Mouse (Mus musculus): ENCODE results near the gene Ephx1. TPM values are rescaled to one million over a fixed set of nuclear protein-coding genes. Genes with fewer than 3 reads are reported as not detected.
"Not testable (repeated sequence)": the region's sequence is repeated elsewhere in the genome, so short reads cannot be mapped to it uniquely, and the experiment has no call there.

Ephx1 gene
- polyA plus RNA-seq, 1 experiment from 2014 or later, result 10.3 TPM

- H3K4me1 ChIP-seq (replicated peaks; ENCODE audit: control insufficient read depth, insufficient read depth, low read length), result no peaks in the 10 kb centered on the region
- no peak overlapping the region for H3K27ac ChIP-seq
- H3K27me3 ChIP-seq (ENCODE audit: control insufficient read depth, insufficient read depth, low read length), result 0 out of 2 replicates have a peak, but pooled peaks cover 2% of the 10 kb centered on the region
- no peak for DNase-seq (ENCODE audit: low spot score)
- WGBS, result 91% methylated on average over 8 of the region's 8 CpGs
- no peak overlapping the region for H3K4me3 ChIP-seq (replicated peaks; ENCODE audit: low read length)
- no peak for ATAC-seq (ENCODE audit: low FRiP score)
- no peak overlapping the region for H3K9ac ChIP-seq
- H3K9me3 ChIP-seq (ENCODE audit: control insufficient read depth, low read length), result no peaks in the 10 kb centered on the region
- no peaks in the 10 kb centered on the region for H3K36me3 ChIP-seq (replicated peaks; ENCODE audit: control insufficient read depth, insufficient read depth)
- H3K4me2 ChIP-seq (replicated peaks), result no peak overlapping the region
Measured at GRCm38 (mm10) chr1:180986701-180987100, 34.0 kb downstream of the Ephx1 start.

GRCm38 (mm10) chr1:180981298-180982046, 39.2 kb downstream of the Ephx1 start:
- not testable (repeated sequence) for DNase-seq (ENCODE audit: low spot score); H3K4me3 ChIP-seq (replicated peaks; ENCODE audit: low read length); H3K4me1 ChIP-seq (replicated peaks; ENCODE audit: control insufficient read depth, insufficient read depth, low read length); ATAC-seq (ENCODE audit: low FRiP score); H3K36me3 ChIP-seq (replicated peaks; ENCODE audit: control insufficient read depth, insufficient read depth); H3K9me3 ChIP-seq (ENCODE audit: control insufficient read depth, low read length); H3K27ac ChIP-seq; H3K27me3 ChIP-seq (ENCODE audit: control insufficient read depth, insufficient read depth, low read length); H3K4me2 ChIP-seq (replicated peaks); H3K9ac ChIP-seq
- WGBS, result 87% methylated on average over 7 of the region's 7 CpGs

DNA sequence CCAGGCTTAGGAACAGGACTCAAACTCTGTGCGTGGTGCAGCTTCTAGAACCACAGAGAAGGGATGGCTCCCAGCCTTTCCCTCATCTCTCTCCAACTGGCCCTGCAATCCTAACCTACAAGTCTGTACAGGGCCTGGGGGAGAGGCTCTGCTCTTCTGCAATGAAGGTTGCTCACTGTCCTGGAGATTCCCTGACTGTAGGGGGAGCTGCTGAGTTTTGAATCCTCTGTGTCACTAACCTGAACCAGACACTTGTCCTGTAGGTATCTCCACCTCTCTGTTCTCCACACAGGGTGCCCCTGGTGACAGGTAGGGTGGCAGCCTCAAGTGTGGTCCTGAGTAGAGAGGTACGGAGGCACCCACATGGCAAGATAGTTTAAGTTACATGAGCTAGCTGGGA, 40.2 kb downstream of the Ephx1 start:
- DNase-seq (ENCODE audit: low spot score) (no peak), ATAC-seq (ENCODE audit: low FRiP score) (no peak)
- 58% methylated on average over 2 of the region's 2 CpGs for WGBS

DNA sequence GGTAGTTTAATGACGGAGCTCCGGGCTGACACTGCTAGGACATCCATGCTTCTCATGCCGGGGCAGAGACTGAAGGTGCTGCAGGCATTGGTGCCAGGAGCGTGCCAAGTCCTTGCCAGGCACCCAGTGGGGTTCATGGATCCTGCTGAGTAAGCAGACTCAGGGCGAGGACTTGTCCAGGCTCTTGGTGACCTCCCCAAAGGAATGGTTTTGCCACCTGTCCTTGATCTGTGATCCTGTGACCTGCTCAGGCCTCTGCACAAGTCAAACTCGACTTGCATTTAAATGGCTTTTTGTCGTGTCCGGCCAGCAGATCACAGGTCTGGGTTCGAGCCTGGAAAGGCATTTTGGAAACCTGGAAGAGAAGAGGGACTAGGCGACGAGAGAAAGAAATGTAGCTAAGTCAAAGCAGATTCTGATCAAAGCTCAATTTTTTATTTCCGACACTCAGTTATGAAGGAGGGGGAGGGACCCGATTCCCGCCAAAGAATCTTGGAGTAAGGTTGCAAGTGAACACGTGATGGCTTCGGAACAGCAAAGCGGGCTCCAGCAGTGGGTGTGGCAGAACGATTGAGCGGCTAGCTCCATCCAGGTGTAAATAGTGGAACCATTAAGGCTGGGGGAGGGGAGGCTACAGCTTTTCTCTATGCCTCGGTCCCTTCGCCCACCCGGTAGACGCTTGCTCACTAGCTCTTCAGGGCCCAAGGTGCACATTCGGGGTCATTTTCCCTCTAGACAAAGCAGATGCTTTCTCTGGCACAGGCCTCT, 41.0 kb downstream of the Ephx1 start:
- no peaks in the 10 kb centered on the region for H3K9me3 ChIP-seq (ENCODE audit: control insufficient read depth, low read length)
- no peaks in the 10 kb centered on the region for H3K36me3 ChIP-seq (replicated peaks; ENCODE audit: control insufficient read depth, insufficient read depth)
- H3K9ac ChIP-seq, result no peak overlapping the region
- no peak overlapping the region for H3K4me2 ChIP-seq (replicated peaks)
- no peak overlapping the region for H3K4me3 ChIP-seq (replicated peaks; ENCODE audit: low read length)
- 88% methylated on average over 24 of the region's 24 CpGs for WGBS
- no peaks in the 10 kb centered on the region for H3K4me1 ChIP-seq (replicated peaks; ENCODE audit: control insufficient read depth, insufficient read depth, low read length)
- no peaks in the 10 kb centered on the region for H3K27me3 ChIP-seq (ENCODE audit: control insufficient read depth, insufficient read depth, low read length)
- H3K27ac ChIP-seq, result no peak overlapping the region
- DNase-seq (ENCODE audit: low spot score), result no peak
- no peak for ATAC-seq (ENCODE audit: low FRiP score)

More for the DNA sequence above, 40.2 kb downstream of the Ephx1 start:
- Histone ChIP-seq H3K36me3 (replicated peaks; ENCODE audit: control insufficient read depth, insufficient read depth) (no peaks in the 10 kb centered on the region), H3K27ac (no peak overlapping the region), H3K4me3 (replicated peaks; ENCODE audit: low read length) (no peak overlapping the region), H3K4me2 (replicated peaks) (no peak overlapping the region), H3K9me3 (ENCODE audit: control insufficient read depth, low read length) (no peaks in the 10 kb centered on the region), H3K4me1 (replicated peaks; ENCODE audit: control insufficient read depth, insufficient read depth, low read length) (no peaks in the 10 kb centered on the region), H3K9ac (no peak overlapping the region), H3K27me3 (ENCODE audit: control insufficient read depth, insufficient read depth, low read length) (0 out of 2 replicates have a peak, but pooled peaks cover 2% of the 10 kb centered on the region)

DNA sequence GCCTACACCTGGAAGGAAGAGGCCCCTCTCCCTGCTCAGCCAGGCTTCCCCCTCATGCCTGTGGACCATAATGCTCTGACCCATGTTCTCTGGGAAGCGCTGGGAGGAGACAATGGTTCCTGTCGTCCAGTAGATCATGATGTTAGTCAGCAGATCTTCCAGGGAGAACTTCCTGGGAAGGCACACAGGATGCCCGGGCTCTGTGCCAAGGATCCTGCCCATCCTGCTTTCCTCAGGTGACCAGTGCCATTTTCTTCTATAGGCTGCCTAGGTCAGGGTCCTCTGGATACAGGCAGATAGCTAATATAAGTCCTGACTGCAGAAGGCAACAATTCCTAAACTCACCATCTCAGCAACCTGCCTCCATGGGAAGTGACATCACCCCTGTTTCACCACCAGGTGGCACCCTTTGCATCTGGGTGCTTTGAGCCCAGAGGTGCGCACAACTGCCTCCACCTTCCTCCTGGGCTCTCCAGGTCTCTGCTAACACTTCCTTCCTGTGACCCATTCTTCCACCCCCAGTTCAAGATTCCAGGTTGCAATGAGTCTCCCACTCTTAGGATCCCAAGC, 44.5 kb downstream of the Ephx1 start:
- H3K4me2 ChIP-seq (replicated peaks), result no peak overlapping the region
- 70% methylated on average over 4 of the region's 4 CpGs for WGBS
- H3K9ac ChIP-seq, result no peak overlapping the region
- no peaks in the 10 kb centered on the region for H3K4me1 ChIP-seq (replicated peaks; ENCODE audit: control insufficient read depth, insufficient read depth, low read length)
- H3K27ac ChIP-seq, result no peak overlapping the region
- H3K4me3 ChIP-seq (replicated peaks; ENCODE audit: low read length), result no peak overlapping the region
- ATAC-seq (ENCODE audit: low FRiP score) (no peak), DNase-seq (ENCODE audit: low spot score) (no peak)
- no peaks in the 10 kb centered on the region for H3K36me3 ChIP-seq (replicated peaks; ENCODE audit: control insufficient read depth, insufficient read depth)
- no peaks in the 10 kb centered on the region for H3K9me3 ChIP-seq (ENCODE audit: control insufficient read depth, low read length)
- H3K27me3 ChIP-seq (ENCODE audit: control insufficient read depth, insufficient read depth, low read length), result no peaks in the 10 kb centered on the region

- no peaks in the 10 kb centered on the region for H3K27me3 ChIP-seq (ENCODE audit: control insufficient read depth, insufficient read depth, low read length)
- H3K4me1 ChIP-seq (replicated peaks; ENCODE audit: control insufficient read depth, insufficient read depth, low read length), result no peaks in the 10 kb centered on the region
- no peak overlapping the region for H3K9ac ChIP-seq
- no peak overlapping the region for H3K27ac ChIP-seq
- no peak overlapping the region for H3K4me3 ChIP-seq (replicated peaks; ENCODE audit: low read length)
- ATAC-seq (ENCODE audit: low FRiP score), result no peak; the same call in 1 of the 2 replicates
- 66% methylated on average over 14 of the region's 14 CpGs for WGBS
- no peaks in the 10 kb centered on the region for H3K9me3 ChIP-seq (ENCODE audit: control insufficient read depth, low read length)
- no peak overlapping the region for H3K4me2 ChIP-seq (replicated peaks)
- H3K36me3 ChIP-seq (replicated peaks; ENCODE audit: control insufficient read depth, insufficient read depth), result no peaks in the 10 kb centered on the region
- peak; percentile 64 for DNase-seq (ENCODE audit: low spot score)
Measured at GRCm38 (mm10) chr1:180974126-180974746, 46.5 kb downstream of the Ephx1 start.

GRCm38 (mm10) chr1:180972941-180973340, 47.8 kb downstream of the Ephx1 start:
- H3K4me2 ChIP-seq (replicated peaks), result no peak overlapping the region
- 64% methylated on average over 9 of the region's 11 CpGs for WGBS

DNA sequence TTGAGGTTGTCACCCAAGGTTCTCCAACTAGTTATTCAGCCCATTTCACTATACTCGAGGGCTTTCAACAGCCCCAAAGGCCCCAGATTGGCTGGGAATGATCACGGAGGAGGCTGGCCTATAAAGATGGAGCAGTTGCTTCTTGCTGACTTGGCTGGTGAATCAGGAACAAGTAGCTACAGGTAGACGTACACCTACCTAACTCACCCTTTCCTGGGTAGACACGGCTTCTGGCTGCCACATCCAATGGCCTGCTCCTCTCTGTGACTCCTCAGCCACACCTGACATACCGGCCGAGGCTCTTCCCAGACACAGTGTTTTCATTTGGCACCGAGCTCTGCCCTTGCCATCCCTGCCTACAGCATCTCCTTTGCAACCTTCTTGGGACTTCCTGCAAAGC, 53.4 kb downstream of the Ephx1 start:
- DNase-seq (ENCODE audit: low spot score) (no peak), ATAC-seq (ENCODE audit: low FRiP score) (no peak)
- H3K4me3 ChIP-seq (replicated peaks; ENCODE audit: low read length), result no peak overlapping the region
- no peaks in the 10 kb centered on the region for H3K27me3 ChIP-seq (ENCODE audit: control insufficient read depth, insufficient read depth, low read length)
- no peak overlapping the region for H3K9ac ChIP-seq
- no peaks in the 10 kb centered on the region for H3K36me3 ChIP-seq (replicated peaks; ENCODE audit: control insufficient read depth, insufficient read depth)
- no peaks in the 10 kb centered on the region for H3K9me3 ChIP-seq (ENCODE audit: control insufficient read depth, low read length)
- 86% methylated on average over 7 of the region's 7 CpGs for WGBS
- no peak overlapping the region for H3K27ac ChIP-seq
- no peak overlapping the region for H3K4me2 ChIP-seq (replicated peaks)
- no peaks in the 10 kb centered on the region for H3K4me1 ChIP-seq (replicated peaks; ENCODE audit: control insufficient read depth, insufficient read depth, low read length)

More at GRCm38 (mm10) chr1:180972941-180973340, 47.8 kb downstream of the Ephx1 start:
- H3K36me3 ChIP-seq (replicated peaks; ENCODE audit: control insufficient read depth, insufficient read depth), result no peaks in the 10 kb centered on the region
- no peaks in the 10 kb centered on the region for H3K9me3 ChIP-seq (ENCODE audit: control insufficient read depth, low read length)
- no peak overlapping the region for H3K9ac ChIP-seq
- no peaks in the 10 kb centered on the region for H3K4me1 ChIP-seq (replicated peaks; ENCODE audit: control insufficient read depth, insufficient read depth, low read length)
- no peak for ATAC-seq (ENCODE audit: low FRiP score)
- H3K4me3 ChIP-seq (replicated peaks; ENCODE audit: low read length), result no peak overlapping the region
- H3K27ac ChIP-seq, result no peak overlapping the region
- no peaks in the 10 kb centered on the region for H3K27me3 ChIP-seq (ENCODE audit: control insufficient read depth, insufficient read depth, low read length)
- DNase-seq (ENCODE audit: low spot score), result no peak

- no peaks in the 10 kb centered on the region for H3K36me3 ChIP-seq (replicated peaks; ENCODE audit: control insufficient read depth, insufficient read depth)
- H3K27me3 ChIP-seq (ENCODE audit: control insufficient read depth, insufficient read depth, low read length), result no peaks in the 10 kb centered on the region
- H3K4me2 ChIP-seq (replicated peaks), result no peak overlapping the region
- no peaks in the 10 kb centered on the region for H3K4me1 ChIP-seq (replicated peaks; ENCODE audit: control insufficient read depth, insufficient read depth, low read length)
- no peak overlapping the region for H3K9ac ChIP-seq
- no peak for DNase-seq (ENCODE audit: low spot score)
- no peak for ATAC-seq (ENCODE audit: low FRiP score)
- no peak overlapping the region for H3K27ac ChIP-seq
- 55% methylated on average over 3 of the region's 3 CpGs for WGBS
- no peaks in the 10 kb centered on the region for H3K9me3 ChIP-seq (ENCODE audit: control insufficient read depth, low read length)
- no peak overlapping the region for H3K4me3 ChIP-seq (replicated peaks; ENCODE audit: low read length)
Measured at GRCm38 (mm10) chr1:180966542-180966941, 54.2 kb downstream of the Ephx1 start.

Data from hindbrain, embryonic 14.5 days (tissue).